Comparison of ENCODE assay signal across 8 mouse cellular contexts in genomic region chr17:30611221-30612074, GRCm38 (mm10). TPM values are rescaled to one million over a fixed set of nuclear protein-coding genes. Genes with fewer than 3 reads are reported as not detected.
DNase-seq lines count a peak whose midpoint lies in the region; ATAC-seq and TF ChIP-seq lines count a peak whose summit lies in the region.

No protein-coding gene starts in this region.

- peak overlapping the region; percentile 87 for H3K9ac ChIP-seq in heart, embryonic 14.5 days (ENCODE audit: low read length)
- H3K9ac ChIP-seq in forebrain, embryonic 15.5 days (replicated peaks): peak overlapping the region; percentile 76
- H3K9ac ChIP-seq in liver, embryonic 12.5 days: peak overlapping the region; percentile 94

- DNase-seq in heart, postnatal 14 days: no peak
- no peak for DNase-seq in G1E (ENCODE audit: low spot score)
- DNase-seq in right cerebral cortex, postnatal 4 days: no peak
- DNase-seq in adrenal gland, adult 2 months: no peak
- DNase-seq in cerebellum, postnatal 14 days: no peak

- no peaks in the 10 kb centered on the region for H3K27me3 ChIP-seq in heart, embryonic 14.5 days (ENCODE audit: control insufficient read depth, insufficient read depth, low read length)
- no peaks in the 10 kb centered on the region for H3K27me3 ChIP-seq in G1E (ENCODE audit: insufficient read depth, low read length)
- no peaks in the 10 kb centered on the region for H3K27me3 ChIP-seq in forebrain, embryonic 15.5 days
- H3K27me3 ChIP-seq in liver, embryonic 12.5 days (replicated peaks): no peaks in the 10 kb centered on the region

- peak overlapping the region; percentile 81 for H3K4me2 ChIP-seq in heart, embryonic 14.5 days (ENCODE audit: low read length)
- peak overlapping the region; percentile 64 for H3K4me2 ChIP-seq in forebrain, embryonic 15.5 days (replicated peaks)
- peak overlapping the region; percentile 75 for H3K4me2 ChIP-seq in liver, embryonic 12.5 days

- H3K4me1 ChIP-seq in heart, embryonic 14.5 days (ENCODE audit: control insufficient read depth in 2 of 2, insufficient read depth in 2 of 2, low read length in 2 of 2): peaks cover 8 to 21% of the 10 kb centered on the region in 2 experiments
- H3K4me1 ChIP-seq in G1E (ENCODE audit: insufficient read depth, low read depth, low read length): peaks cover 87% of the 10 kb centered on the region
- H3K4me1 ChIP-seq in forebrain, embryonic 15.5 days: peaks cover 35% of the 10 kb centered on the region
- peaks cover 89% of the 10 kb centered on the region for H3K4me1 ChIP-seq in liver, embryonic 12.5 days

- WGBS in heart, embryonic 14.5 days: 23% methylated on average over 18 of the region's 18 CpGs
- WGBS in forebrain, embryonic 15.5 days: 23% methylated on average over 18 of the region's 18 CpGs
- WGBS in liver, embryonic 12.5 days (ENCODE audit: insufficient replicate concordance): 18% methylated on average over 18 of the region's 18 CpGs

- no peaks in the 10 kb centered on the region for H3K36me3 ChIP-seq in heart, embryonic 14.5 days (ENCODE audit: control insufficient read depth, insufficient read depth, low read length)
- H3K36me3 ChIP-seq in G1E (replicated peaks): peaks cover 34% of the 10 kb centered on the region
- no peaks in the 10 kb centered on the region for H3K36me3 ChIP-seq in forebrain, embryonic 15.5 days
- peaks cover 35% of the 10 kb centered on the region for H3K36me3 ChIP-seq in liver, embryonic 12.5 days

- intact Hi-C loops in heart, postnatal 14 days (cut with DNase I): loop anchor here (5.0 kb wide), 1 partner anchor 34 kb away; the partner anchor contains the start of gene Btbd9

- ATAC-seq in heart, embryonic 14.5 days (ENCODE audit: insufficient number of reproducible peaks, insufficient read depth, low FRiP score, low read depth): no peak
- ATAC-seq in G1E (ENCODE audit: extremely low read depth, insufficient number of reproducible peaks, low FRiP score, poor library complexity, severe bottlenecking): no peak
- no peak for ATAC-seq in forebrain, embryonic 15.5 days (replicated peaks)
- no peak for ATAC-seq in liver, embryonic 12.5 days

- H3K9me3 ChIP-seq in heart, embryonic 14.5 days (ENCODE audit: control insufficient read depth, low read length): no peaks in the 10 kb centered on the region
- H3K9me3 ChIP-seq in G1E (replicated peaks): peaks cover 10% of the 10 kb centered on the region
- H3K9me3 ChIP-seq in forebrain, embryonic 15.5 days: no peaks in the 10 kb centered on the region
- H3K9me3 ChIP-seq in liver, embryonic 12.5 days (replicated peaks): no peaks in the 10 kb centered on the region

- H3K27ac ChIP-seq in heart, embryonic 14.5 days (replicated peaks in 1 of 2; ENCODE audit: control insufficient read depth in 1 of 2, insufficient read depth in 1 of 2, low read depth in 2 of 2, low read length in 2 of 2): peak overlapping the region; percentile 89 to 98
- H3K27ac ChIP-seq in forebrain, embryonic 15.5 days (replicated peaks): peak overlapping the region; percentile 75
- H3K27ac ChIP-seq in liver, embryonic 12.5 days: peak overlapping the region; percentile 93

- TF ChIP-seq CTCF in G1E (IDR thresholded peaks at IDR 0.05; ENCODE audit: low read depth, low read length): no peak

- H3K4me3 ChIP-seq in heart, embryonic 14.5 days (ENCODE audit: control insufficient read depth in 1 of 2, insufficient read depth in 1 of 2, low read depth in 1 of 2, low read length in 2 of 2): peak overlapping the region; percentile 62 to 98
- H3K4me3 ChIP-seq in G1E (ENCODE audit: low read depth, low read length): peak overlapping the region; percentile 74
- peak overlapping the region; percentile 66 for H3K4me3 ChIP-seq in forebrain, embryonic 15.5 days
- peak overlapping the region; percentile 85 for H3K4me3 ChIP-seq in liver, embryonic 12.5 days

RNA-seq across cellular contexts. Expression of gene Dnah8, which starts 12.7 kb away (rescaled TPM):
- 2.4 TPM in 2 replicates for polyA plus RNA-seq in heart, embryonic 14.5 days (2014; fragmentation: Nextera tagmentation; extraction: Ambion mirVana)
- 1 to 10 TPM; 1.5 to 1.6 TPM for total RNA-seq in heart, postnatal 14 days (2021)
- total RNA-seq in G1E (2014; fragmentation: Nextera tagmentation) (49.3 and 69.4 TPM in 2 replicates), G1E (2017) (37.0 and 42.5 TPM in 2 replicates)
- polyA plus RNA-seq in G1E (2012): 1.5 and 3.5 TPM in 2 replicates
- 0.83 and 1.5 TPM in 2 replicates for polyA plus RNA-seq in forebrain, embryonic 15.5 days (2015; fragmentation: Nextera tagmentation; extraction: Ambion mirVana)
- polyA plus RNA-seq in liver, embryonic 12.5 days (2016; fragmentation: Nextera tagmentation; extraction: Ambion mirVana): 2.4 and 3.1 TPM in 2 replicates
- total RNA-seq in adrenal gland, adult 2 months (2021): under 1 TPM; 0.52 to 0.63 TPM
- polyA plus RNA-seq in adrenal gland, adult 2 months (2012; rRNA removed): 0.34 and 0.36 TPM in 2 replicates

RNA-seq across cellular contexts. Expression of gene Glo1, which starts 15.2 kb away (rescaled TPM):
- 222 and 225 TPM in 2 replicates for polyA plus RNA-seq in heart, embryonic 14.5 days (2014; fragmentation: Nextera tagmentation; extraction: Ambion mirVana)
- total RNA-seq in heart, postnatal 14 days (2021): 100 to 1,000 TPM; 139 to 140 TPM
- total RNA-seq in G1E (2014; fragmentation: Nextera tagmentation) (402 and 407 TPM in 2 replicates), G1E (2017) (913 and 1,040 TPM in 2 replicates)
- polyA plus RNA-seq in G1E (2012): 42.2 and 90.8 TPM in 2 replicates
- 163 and 174 TPM in 2 replicates for polyA plus RNA-seq in forebrain, embryonic 15.5 days (2015; fragmentation: Nextera tagmentation; extraction: Ambion mirVana)
- 292 and 300 TPM in 2 replicates for polyA plus RNA-seq in liver, embryonic 12.5 days (2016; fragmentation: Nextera tagmentation; extraction: Ambion mirVana)
- total RNA-seq in adrenal gland, adult 2 months (2021): 100 to 1,000 TPM; 111 to 141 TPM
- 48.7 and 49.2 TPM in 2 replicates for polyA plus RNA-seq in adrenal gland, adult 2 months (2012; rRNA removed)

RNA-seq across cellular contexts. Expression of gene Btbd9, which starts 35.2 kb away (rescaled TPM):
- polyA plus RNA-seq in heart, embryonic 14.5 days (2014; fragmentation: Nextera tagmentation; extraction: Ambion mirVana): 39.4 and 40.9 TPM in 2 replicates
- total RNA-seq in heart, postnatal 14 days (2021): 10 to 100 TPM; 20.9 to 22.4 TPM
- total RNA-seq in G1E (2014; fragmentation: Nextera tagmentation) (37.5 and 57.5 TPM in 2 replicates), G1E (2017) (25.5 and 33.6 TPM in 2 replicates)
- polyA plus RNA-seq in G1E (2012): 68.4 and 97.3 TPM in 2 replicates
- polyA plus RNA-seq in forebrain, embryonic 15.5 days (2015; fragmentation: Nextera tagmentation; extraction: Ambion mirVana): 141 and 146 TPM in 2 replicates
- 18.9 and 21.6 TPM in 2 replicates for polyA plus RNA-seq in liver, embryonic 12.5 days (2016; fragmentation: Nextera tagmentation; extraction: Ambion mirVana)
- total RNA-seq in adrenal gland, adult 2 months (2021): 10 to 100 TPM; 32.7 to 48.5 TPM
- 16.5 and 17.8 TPM in 2 replicates for polyA plus RNA-seq in adrenal gland, adult 2 months (2012; rRNA removed)
